Mouse (Mus musculus) brown adipose tissue, adult 24 weeks (tissue): ENCODE data around the gene Tubb2a. TPM values are rescaled to one million over a fixed set of nuclear protein-coding genes. Genes with fewer than 3 reads are reported as not detected.

ENCODE experiments used
- H3K27ac ChIP-seq: fragments of 200-500 bp; replicated peaks from 2 replicates; pipeline ENCODE4 v1.5.1; 2012; ENCODE audit warnings: low read depth, mild to moderate bottlenecking, low read length
- H3K4me1 ChIP-seq: fragments of 200-500 bp; 2 replicates; pipeline ENCODE4 v1.6.1; 2012; ENCODE audit warnings: low read length, mixed read lengths; ENCODE audit not compliant: control insufficient read depth, insufficient read depth, insufficient read length
- H3K4me3 ChIP-seq: fragments of 200-500 bp; 2 replicates; pipeline ENCODE4 v1.5.1; 2012; ENCODE audit warnings: low read depth, mild to moderate bottlenecking, low read length, moderate library complexity; ENCODE audit not compliant: insufficient read depth
- polyA plus RNA-seq: library from polyadenylated mRNA; stranded (reverse); fragments of >200 nt; gene quantifications from 2 replicates; pipeline ENCODE4 v1.2.4, GENCODE M21; 2012; ENCODE audit not compliant: missing spikeins, insufficient read depth, insufficient read length

Tubb2a gene
- polyA plus RNA-seq, 1 experiment: 21.2 TPM

GRCm38 (mm10) chr13:34050479-34050878 lies 27.3 kb downstream of the Tubb2a start:
- H3K4me3 ChIP-seq: peak overlapping the region; percentile 39; the same call in 1 of the 2 replicates
- no peaks in the 10 kb centered on the region for H3K4me1 ChIP-seq
- peak overlapping the region; percentile 55; the same call in 1 of the 2 replicates for H3K27ac ChIP-seq

DNA sequence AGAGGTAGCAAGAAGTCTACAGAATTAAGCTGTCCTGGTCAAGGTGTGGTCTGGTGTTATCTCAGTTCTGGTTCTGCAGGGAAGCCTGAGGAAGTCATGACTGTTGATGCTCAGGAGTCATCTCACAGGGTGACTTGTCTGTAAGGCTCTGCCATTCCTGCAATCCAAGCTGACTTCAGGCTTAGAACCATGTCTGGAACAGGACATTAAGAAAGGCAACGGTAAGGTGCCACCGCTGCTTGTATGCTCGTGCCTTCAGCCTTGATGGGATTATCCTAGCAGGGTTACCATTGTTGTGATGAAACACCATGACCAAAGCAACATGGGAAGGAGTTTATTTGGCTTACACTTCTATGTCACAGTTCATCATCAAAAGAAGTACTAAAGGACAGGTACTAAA lies 30.3 kb downstream of the Tubb2a start:
- no peak overlapping the region for H3K4me3 ChIP-seq
- H3K4me1 ChIP-seq: no peaks in the 10 kb centered on the region
- H3K27ac ChIP-seq: no peak overlapping the region

GRCm38 (mm10) chr13:34046421-34047012 lies 31.3 kb downstream of the Tubb2a start:
- Histone ChIP-seq H3K27ac (no peak overlapping the region), H3K4me3 (no peak overlapping the region), H3K4me1 (no peaks in the 10 kb centered on the region)

DNA sequence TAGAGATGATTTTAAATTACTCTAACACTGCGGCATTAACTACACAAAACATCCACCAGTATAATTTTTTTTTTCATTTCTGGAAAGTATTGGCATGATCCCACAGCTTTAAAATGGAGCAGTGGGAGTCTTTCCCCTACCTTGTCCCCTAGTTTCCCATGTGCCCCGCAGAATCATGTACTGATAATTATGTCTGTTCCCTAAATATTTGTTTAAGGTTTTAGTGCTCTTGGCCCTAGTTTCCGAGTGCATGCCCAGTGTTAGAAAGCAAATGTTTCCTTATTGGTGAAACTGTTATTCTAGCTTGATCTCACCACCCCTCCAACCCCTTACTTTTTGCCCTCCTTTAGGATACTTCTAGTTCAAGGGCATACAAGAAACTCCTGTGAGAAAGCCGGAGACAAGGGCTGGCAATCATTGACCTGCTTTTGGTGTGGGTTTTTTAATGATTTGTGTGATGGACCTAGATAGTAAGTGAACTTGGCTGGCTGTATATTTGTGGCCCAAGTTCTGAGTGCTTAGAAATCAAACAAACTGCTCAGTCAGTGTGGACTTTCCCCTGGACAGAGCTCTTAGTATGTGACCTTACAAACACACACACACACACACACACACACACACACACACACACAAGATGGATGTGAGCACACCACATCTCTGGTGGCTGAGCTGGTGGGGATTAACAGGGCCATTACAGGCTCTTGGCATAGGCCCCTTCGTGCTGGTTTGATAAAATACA lies 32.1 kb downstream of the Tubb2a start:
- Histone ChIP-seq H3K4me1 (no peaks in the 10 kb centered on the region), H3K27ac (no peak overlapping the region), H3K4me3 (no peak overlapping the region)

GRCm38 (mm10) chr13:34043716-34044393 lies 34.0 kb downstream of the Tubb2a start:
- no peak overlapping the region for H3K27ac ChIP-seq
- no peak overlapping the region for H3K4me3 ChIP-seq
- H3K4me1 ChIP-seq: peaks cover under 1% of the 10 kb centered on the region; the same call in 1 of the 2 replicates

DNA sequence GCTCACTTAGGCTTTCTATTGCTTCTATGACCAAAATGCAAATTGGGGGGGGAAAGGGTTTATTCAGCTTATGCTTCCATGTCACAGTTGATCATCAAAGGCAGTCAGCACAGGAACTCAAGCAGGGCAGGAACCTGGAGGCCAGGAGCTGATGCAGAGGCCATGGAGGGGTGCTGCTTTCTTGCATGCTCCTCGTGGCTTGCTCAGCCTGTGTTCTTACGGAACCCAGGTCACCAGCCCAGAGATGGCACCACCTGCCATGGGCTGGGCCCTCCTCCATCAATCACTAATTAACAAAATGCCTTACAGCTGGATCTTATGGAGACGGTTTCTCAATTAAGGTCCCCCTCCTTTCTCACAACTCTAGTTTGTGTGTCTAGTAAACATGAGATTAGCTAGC lies 37.7 kb downstream of the Tubb2a start:
- H3K4me3 ChIP-seq: no peak overlapping the region
- H3K27ac ChIP-seq: no peak overlapping the region
- peaks cover 7% of the 10 kb centered on the region; the same call in 1 of the 2 replicates for H3K4me1 ChIP-seq

DNA sequence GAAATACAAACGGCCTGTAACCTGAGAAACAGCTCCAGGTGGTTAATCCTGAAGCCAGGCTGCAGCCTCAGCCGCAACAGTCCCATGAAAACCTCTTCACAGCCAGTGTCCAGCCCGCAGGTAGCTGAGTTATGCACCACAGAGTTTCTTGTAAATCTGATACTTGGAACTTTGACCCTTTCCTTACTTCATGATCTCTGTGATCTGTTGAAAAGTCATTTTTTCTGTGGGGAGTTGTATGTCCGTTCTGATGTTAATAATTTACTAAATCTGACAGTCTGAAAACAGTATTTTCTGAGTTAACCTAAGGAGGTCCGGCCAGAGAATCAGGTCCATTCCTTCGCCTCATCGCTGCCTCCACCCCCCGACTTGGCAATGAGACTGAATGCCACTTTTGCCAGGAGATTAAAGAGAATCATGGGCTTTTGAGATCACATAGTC lies 38.9 kb downstream of the Tubb2a start:
- Histone ChIP-seq H3K27ac (no peak overlapping the region), H3K4me3 (no peak overlapping the region), H3K4me1 (peaks cover 7% of the 10 kb centered on the region; the same call in 1 of the 2 replicates)

- no peak overlapping the region for H3K27ac ChIP-seq
- peaks cover 7% of the 10 kb centered on the region; the same call in 1 of the 2 replicates for H3K4me1 ChIP-seq
- H3K4me3 ChIP-seq: peak overlapping the region; percentile 87
Observed at GRCm38 (mm10) chr13:34038056-34038432, 39.8 kb downstream of the Tubb2a start.

DNA sequence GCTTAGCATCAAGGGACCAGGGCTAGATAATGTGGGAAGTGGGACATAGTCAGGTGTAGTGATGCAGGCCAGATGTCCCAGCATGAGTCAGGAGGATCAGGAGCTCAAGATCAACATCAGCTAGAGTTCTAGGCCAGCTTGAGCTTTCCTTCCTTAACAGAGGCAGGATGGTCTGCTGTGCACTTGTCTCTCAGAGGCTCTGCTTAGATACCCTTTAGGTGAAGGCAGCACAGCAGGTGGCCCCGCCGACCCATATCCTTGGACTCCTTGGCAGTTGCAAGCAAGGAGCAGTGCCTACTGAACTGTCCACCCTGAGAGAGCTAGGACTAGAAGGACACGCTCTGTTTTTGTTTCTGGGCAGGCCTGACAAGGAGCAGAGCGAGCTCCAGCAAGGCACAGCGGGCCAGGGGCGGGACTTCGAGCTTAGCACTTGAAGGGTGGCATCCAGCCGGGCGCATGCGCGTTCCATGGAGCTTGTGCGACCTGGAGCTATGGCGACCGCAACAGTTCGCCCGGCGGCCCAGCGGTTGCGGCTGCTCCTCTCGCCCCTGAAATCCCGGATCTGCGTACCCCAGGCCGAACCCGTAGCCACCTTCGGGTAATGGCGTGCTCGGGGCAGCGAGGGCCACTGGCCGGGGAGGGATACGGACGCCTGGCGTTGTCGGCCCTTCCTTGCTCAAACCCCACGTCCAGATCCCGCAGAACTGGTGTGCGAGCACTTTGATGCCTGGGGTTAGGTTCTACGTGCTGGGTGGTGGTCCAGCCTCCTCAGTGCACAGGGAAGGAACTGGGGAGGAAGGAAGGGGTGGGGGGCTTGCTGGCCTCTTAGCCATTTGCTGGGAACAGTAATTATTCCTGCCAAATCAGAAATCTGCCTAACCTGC lies 40.4 kb downstream of the Tubb2a start, which contains the start of gene Bphl:
Gene Bphl (plus strand): TSS at position 426 of the 884 bp plus-strand sequence.
- Histone ChIP-seq H3K4me3 (peak within 1 kb of the TSS; percentile 87), H3K27ac (peak within 1 kb of the TSS; percentile 72), H3K4me1 (peaks cover 7% of the 10 kb centered on the region; the same call in 1 of the 2 replicates)

DNA sequence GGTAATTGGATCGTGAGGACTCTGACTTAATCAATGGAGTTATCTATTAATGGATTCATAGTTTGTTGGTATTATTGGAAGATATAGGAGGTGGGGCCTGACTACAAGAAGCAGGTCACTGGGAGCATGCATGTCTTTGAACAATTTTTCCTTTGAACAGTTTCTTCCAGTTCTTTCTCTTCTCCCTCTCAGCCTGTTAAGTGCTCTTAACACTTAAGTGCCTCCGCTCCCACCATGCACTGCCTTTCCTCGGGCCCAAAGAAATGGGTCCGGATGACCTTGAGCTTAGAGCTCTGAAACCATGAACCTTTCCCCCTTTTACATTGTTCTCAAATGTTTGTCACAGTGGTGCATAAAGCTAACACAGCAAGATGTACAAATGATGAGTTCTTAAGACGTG lies 41.1 kb downstream of the Tubb2a start:
- Histone ChIP-seq H3K4me1 (peaks cover 7% of the 10 kb centered on the region; the same call in 1 of the 2 replicates), H3K4me3 (no peak overlapping the region), H3K27ac (no peak overlapping the region)

DNA sequence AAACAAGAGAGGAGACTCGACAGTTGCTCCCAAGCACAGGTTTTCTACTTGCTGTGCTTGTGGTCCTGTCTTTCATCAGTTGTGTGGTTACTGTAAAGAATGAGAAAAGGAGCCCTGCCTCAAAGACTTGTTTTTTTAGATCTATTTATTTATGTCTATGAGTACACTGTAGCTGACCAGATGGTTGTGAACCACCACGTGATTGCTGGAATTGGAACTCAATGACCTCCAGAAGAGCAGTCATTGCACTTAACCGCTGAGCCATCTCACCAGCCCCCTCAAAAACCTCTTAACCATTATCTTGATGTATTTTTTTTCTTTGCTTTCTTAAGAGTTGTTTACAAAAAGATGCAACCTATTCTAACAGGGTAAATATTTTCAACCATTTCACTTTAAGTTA lies 42.4 kb downstream of the Tubb2a start:
- Histone ChIP-seq H3K4me1 (peaks cover 7% of the 10 kb centered on the region; the same call in 1 of the 2 replicates), H3K4me3 (no peak overlapping the region), H3K27ac (no peak overlapping the region)

GRCm38 (mm10) chr13:34032041-34032440 lies 45.8 kb downstream of the Tubb2a start:
- H3K4me3 ChIP-seq: no peak overlapping the region
- no peak overlapping the region for H3K27ac ChIP-seq
- H3K4me1 ChIP-seq: peaks cover under 1% of the 10 kb centered on the region; the same call in 1 of the 2 replicates
